Mouse (Mus musculus): ENCODE measurements at regions not wholly inside any gene's neighbourhood (a gene's known extent, or its start where the extent isn't known, plus 50 kb on each side); places are given as distances from the start of the nearest gene placed in this dataset.

DNA sequence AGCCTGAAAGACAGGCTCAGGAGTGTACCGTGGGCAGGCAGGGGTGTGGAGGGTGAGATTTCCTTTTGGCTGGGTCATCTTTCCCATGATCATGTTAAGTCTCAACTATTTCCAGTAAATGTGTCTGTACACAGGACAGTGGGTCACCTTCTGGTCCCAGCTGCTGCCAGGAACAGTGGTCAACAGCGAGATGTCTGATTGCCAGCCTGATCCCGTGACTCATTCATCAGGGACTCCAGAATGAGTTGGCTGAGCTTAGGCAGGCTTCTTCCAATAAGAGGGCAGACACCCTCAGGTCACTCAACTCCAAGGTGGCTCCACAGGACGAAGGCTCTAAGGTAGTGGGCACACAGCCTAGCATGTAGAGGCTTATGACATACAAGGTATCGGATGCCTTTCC, 228.9 kb downstream of the Sox9 start:
- TF ChIP-seq CTCF (IDR thresholded peaks at IDR 0.05; ENCODE audit: insufficient read depth, low read length) = no peak
- TF ChIP-seq POLR2A (IDR thresholded peaks at IDR 0.05; ENCODE audit: borderline replicate concordance, extremely low read depth, low read depth, low read length) = no peak
